Mouse (Mus musculus): ENCODE data around the gene Hist1h2bp.
A peak's percentile ranks its signal among the peaks of the same experiment; 100 is the strongest.
"Not testable (repeated sequence)": the region's sequence is repeated elsewhere in the genome, so short reads cannot be mapped to it uniquely, and the experiment has no call there.

Hist1h2bp gene

DNA sequence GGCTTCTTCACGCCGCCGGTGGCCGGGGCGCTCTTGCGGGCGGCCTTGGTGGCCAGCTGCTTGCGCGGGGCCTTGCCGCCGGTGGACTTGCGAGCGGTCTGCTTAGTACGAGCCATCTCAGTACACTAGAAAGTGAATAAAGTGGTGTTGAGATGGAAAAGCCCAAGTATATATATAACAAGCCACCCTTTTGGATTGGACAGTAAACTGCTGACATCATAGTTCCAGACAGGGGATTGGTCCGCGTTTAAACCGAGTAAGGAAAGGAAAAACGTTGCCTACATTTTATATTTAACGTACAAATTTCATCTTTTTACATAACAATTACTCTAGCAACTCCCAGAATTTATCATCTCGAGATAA lies 4.0 kb upstream of the Hist1h2bp start, which contains the start of gene Hist1h3i:
Gene Hist1h3i (minus strand): TSS at position 116 of the 363 bp plus-strand sequence.
- peak; percentile 13 to 28 for DNase-seq (ENCODE audit: low spot score in 2 of 2)

DNA sequence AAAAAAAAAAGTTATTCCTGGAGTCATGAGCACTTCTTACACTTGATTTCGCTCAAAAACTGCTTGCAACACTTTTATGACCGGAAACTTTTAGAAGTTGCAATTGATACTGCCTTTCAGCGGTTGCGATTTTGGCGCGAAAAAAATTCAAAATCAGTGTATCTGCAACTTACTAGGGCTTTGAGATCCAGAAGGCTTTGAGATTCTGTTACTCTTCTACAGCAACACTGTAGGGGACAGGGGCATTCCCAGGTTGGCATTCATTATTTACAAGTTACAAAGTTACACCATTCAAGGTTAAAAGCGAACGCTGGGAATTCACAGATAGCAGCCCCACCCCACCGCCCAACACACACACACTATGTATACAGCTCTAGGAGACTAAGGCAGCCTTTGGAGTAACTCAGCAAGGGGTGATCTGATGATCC lies 3.5 kb upstream of the Hist1h2bp start:
- peak in 1 of 2 experiments; percentile 1 for DNase-seq (ENCODE audit: low spot score in 2 of 2)

DNA sequence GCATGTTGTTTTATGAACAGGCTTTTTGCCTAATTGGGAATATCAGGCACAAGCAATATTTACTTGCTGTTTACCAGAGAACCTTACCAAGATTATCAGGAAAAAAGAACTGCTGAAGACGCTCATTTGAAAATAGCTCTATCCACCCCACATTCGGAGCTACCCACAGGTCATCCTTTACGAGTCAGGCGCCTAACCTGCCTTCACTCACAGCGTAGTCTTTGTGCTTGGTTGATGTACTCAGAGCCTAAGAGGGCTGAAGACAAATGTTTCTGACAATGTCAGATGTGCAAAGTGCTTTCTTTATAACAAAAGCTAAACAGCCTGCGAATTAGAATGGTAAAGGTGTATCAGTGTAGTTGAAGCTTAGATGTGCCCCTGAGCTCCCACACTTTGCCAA lies 3.0 kb upstream of the Hist1h2bp start:
- no peak for DNase-seq (ENCODE audit: low spot score in 2 of 2)

DNA sequence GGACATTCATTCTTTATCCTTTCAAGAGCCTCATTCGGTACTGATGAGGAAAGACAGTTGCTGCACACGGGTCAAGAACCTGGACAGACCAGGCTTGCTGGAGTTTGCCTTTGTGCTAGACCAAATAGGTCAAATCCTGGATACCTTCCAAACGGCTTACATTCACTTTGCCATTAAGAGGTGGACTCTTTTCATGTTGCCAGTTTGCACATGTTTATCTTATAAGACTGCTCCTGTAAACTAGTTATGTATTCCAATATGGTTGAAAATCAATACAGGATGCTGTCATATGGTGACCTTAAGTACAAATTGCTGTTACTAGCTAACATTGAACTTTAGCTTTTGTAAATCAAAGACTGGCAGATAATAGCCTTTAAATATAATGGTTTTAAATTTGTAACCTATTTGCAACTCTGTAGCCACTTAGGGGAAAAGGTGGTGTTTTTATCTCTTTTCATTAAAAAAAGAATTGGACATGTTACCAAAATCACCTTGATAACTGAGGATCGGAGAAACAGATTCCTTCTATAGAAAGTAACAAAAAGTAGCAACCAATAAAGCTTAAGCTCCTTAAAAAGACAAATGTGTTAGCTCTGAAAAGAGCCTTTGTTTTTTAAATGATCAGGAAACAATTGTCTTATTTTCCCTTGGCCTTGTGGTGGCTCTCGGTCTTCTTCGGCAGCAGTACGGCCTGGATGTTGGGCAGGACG lies 917 bp upstream of the Hist1h2bp start:
- no peak for DNase-seq (ENCODE audit: low spot score in 2 of 2)

DNA sequence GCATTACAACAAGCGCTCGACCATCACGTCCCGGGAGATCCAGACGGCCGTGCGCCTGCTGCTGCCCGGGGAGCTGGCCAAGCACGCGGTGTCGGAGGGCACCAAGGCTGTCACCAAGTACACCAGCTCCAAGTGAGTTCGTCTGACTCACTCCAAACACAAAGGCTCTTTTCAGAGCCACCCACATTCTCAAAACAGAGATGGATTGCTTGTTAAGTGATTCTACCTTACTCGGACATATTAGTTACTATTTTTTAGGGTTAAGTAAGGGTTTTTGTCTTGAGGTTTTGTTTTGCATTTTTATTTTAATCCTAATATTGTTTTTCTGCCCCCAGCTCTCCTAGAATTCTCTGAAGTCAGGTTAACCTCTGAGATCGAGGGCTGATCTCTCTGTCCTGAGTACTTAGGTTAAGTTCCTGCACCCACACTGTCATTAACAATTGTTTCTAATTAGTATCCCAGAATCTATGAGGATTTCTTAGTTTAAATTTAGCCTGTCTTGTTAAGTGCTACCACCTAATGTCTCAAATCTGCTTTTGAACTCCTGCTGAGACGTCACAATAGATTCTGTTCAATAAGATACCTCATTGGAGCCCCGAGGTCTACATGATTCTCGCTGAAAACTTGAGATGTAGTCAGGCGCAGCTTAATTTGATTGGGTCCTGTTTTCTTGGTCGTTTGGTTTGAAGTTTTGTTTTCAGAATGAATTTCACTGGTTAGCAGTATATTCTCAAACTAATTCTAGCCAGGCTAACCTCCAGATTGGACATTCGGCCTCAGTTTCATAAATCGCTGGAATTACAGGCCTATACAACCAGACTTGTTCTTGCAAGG lies 716 bp downstream of the Hist1h2bp start:
- DNase-seq (ENCODE audit: low spot score in 2 of 2), result no peak

DNA sequence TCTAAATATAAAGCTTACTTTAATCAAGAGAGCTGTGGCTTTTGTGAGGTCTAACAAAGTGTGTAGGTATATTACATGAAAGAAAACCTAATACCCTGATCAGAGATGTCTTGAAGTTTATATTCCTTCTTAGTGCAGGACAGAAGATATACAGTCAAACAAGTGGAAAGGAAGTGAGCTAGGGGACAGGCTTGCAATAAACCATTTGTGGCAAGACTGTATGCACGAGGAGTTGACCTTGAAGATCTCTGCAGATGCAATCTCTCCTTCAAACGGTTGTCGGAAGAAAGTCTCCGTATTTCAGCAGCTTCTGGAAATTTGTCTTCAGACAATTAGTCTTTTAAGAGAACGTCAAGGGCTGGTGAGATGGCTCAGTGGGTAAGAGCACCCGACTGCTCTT lies 2.7 kb downstream of the Hist1h2bp start:
- no peak for DNase-seq (ENCODE audit: low spot score in 2 of 2)

DNA sequence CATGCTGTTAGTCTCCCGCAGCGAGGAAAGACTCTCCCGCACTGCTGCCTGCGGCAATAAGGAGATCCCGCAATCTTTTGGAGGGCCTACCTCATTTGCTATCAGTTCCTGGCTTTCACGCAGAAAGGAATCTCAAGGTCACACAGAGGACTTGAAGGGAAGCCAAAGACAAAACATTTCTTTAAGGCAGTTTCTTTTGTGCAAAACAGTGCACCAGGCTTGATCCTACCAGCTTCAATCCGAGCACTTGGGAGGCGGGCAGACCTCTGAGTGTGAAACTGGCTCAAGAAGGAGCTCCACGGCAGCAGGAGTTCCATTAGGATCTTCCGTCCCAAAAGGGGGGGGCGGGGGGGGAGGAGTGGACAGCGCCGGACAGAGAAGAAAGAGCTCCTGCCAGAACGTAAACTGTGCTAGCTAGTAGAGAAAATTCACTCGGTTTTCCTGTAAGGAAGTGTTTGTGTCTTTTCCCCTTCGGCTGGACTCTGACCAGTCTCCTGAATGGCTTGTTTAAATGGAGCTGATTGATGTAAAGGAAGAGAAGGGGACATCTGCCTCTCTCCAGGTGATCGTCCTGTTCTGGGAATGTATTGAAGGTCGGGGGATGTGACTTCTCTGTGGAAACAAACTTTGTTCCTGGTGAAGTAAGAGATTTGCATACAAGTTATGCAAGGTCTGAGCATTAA lies 3.5 kb downstream of the Hist1h2bp start:
- DNase-seq (ENCODE audit: low spot score in 2 of 2), result no peak

DNA sequence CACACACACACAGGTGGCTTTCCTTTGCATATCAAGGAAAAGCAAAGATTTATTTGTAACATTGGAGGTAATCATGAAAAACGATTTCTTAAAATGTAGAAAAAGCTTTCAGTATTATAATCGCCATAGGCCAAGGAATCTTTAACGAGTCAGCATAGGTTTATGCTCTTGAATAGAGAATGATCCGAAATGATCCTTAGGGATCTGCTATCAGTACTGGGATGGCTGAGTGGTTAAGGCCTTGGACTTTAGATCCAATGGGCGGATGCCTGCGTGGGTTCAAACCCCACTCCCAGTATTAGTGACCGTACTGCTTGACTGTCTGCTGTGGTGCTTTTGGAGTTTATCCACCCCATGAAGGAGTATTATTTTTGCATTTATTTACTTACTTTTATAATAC lies 8.3 kb downstream of the Hist1h2bp start:
- DNase-seq (ENCODE audit: low spot score in 2 of 2), result no peak

DNA sequence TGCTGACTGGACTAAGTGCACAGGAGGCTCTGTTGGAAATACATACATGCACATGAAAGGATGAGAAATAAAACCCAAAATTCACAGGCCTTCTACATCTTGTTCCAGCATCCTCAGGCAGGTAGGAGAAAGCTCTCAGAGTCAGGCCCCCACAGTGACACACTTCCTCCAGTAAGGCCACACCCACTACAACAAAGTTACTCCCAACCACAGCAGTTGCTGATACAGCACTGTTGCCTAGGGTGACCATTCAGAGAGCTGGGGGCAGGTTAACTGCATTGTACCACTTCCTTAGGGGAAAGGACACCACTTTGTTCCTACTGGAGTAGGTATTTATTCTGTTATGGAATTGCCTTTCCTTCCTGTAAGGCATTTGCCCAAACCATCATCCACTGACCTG lies 9.9 kb downstream of the Hist1h2bp start:
- DNase-seq (ENCODE audit: low spot score in 2 of 2), result not testable (repeated sequence)

DNA sequence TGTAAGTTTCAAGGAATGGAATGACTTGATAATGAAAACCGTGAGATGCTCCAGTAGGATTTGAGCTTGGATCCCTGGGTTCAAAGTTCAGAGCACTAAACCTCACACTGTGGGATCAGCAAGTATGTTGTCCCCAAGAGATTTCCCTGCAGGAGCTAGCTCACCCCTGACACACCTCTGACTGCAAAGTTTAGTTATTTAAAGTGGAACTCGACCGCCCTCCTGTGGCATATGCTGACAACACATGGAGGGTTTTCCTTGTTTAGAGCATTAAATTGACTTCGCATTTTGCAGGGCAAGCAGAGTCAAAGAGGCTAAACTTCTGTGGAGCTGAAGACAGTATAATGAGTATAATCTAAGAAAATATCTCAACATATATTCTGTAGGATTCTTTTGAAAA lies 15.8 kb downstream of the Hist1h2bp start:
- DNase-seq (ENCODE audit: low spot score in 2 of 2), result not testable (repeated sequence)

DNA sequence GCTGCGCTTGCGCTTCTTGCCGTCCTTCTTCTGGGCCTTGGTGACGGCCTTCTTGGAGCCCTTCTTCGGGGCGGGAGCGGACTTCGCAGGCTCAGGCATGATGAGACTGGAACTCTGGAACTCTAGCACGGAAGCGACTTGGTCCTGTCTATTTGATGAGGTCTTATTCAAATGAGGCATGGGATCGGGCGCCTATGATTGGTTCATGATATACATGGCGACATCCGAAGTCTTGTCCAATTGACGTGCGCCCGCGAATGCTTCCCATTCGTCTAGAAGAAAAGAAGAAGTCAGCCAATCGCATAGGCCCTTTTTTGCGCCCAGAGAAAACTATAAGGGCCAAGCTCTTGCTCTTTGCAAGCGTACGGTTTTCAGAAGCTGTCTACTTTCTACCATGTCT lies 22.8 kb downstream of the Hist1h2bp start, which contains the start of the genes Hist1h2bq and Hist1h2ao:
Gene Hist1h2bq (minus strand): TSS at position 125 of the 400 bp plus-strand sequence.
Gene Hist1h2ao (plus strand): TSS at position 393 of the 400 bp plus-strand sequence.
- not testable (repeated sequence) for DNase-seq (ENCODE audit: low spot score in 2 of 2)

DNA sequence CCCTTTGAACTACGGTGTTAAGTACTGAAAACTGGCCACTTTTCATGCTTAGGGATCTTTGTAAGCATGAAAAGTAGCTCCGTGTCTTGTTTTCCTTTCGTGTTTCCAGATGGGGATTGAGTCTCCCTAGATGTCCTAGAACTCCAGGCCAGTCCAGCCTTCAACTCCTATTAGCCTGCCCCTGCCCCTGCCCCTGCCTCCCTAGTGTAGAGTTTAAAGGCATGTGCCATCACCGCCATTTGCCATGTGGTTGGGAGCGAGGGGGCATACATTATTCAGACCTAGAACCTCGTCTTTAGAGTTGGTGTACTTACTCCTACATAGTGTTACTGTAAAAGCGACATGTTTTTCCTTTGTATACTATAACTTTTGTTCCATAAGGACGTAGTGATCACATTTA lies 23.8 kb downstream of the Hist1h2bp start:
- not testable (repeated sequence) for DNase-seq (ENCODE audit: low spot score in 2 of 2)

DNA sequence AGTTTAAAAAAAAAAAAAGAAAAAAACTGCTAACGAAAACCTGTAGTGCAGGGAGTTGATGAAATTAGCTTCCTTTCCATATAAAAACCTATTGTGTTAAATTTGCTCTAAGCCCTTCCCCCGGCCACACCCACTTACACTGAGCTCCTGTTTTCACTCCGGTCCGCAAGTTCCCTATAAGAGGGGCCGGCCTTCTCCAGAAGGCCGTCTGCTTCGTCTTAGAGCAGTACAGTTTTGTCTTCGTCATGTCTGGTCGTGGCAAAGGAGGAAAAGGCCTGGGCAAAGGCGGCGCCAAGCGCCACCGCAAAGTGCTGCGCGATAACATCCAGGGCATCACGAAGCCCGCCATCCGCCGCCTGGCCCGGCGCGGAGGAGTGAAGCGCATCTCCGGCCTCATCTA lies 24.3 kb downstream of the Hist1h2bp start, which contains the start of gene Hist1h4m:
Gene Hist1h4m (plus strand): TSS at position 208 of the 400 bp plus-strand sequence.
- DNase-seq (ENCODE audit: low spot score in 2 of 2), result peak in 1 of 2 experiments; percentile 44

DNA sequence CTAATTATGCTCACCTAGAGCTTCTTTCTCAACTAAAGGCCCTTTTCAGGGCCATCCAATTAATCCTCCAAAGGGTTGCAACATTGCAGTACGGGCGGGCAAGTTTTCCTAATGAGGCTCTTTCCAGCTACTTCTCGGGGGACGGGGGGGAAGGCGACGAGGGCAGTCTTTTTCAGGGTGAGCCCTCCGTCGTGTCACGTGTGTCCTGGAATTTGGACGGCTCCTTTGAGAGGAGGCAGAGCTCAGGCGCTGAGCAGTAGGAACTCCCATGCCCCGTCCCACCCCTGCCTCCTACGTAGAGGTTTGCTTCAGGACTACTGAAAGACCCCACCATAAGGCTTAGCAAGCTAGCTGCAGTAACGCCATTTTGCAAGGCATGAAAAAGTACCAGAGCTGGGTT lies 24.8 kb downstream of the Hist1h2bp start:
- DNase-seq (ENCODE audit: low spot score in 2 of 2), result not testable (repeated sequence)

DNA sequence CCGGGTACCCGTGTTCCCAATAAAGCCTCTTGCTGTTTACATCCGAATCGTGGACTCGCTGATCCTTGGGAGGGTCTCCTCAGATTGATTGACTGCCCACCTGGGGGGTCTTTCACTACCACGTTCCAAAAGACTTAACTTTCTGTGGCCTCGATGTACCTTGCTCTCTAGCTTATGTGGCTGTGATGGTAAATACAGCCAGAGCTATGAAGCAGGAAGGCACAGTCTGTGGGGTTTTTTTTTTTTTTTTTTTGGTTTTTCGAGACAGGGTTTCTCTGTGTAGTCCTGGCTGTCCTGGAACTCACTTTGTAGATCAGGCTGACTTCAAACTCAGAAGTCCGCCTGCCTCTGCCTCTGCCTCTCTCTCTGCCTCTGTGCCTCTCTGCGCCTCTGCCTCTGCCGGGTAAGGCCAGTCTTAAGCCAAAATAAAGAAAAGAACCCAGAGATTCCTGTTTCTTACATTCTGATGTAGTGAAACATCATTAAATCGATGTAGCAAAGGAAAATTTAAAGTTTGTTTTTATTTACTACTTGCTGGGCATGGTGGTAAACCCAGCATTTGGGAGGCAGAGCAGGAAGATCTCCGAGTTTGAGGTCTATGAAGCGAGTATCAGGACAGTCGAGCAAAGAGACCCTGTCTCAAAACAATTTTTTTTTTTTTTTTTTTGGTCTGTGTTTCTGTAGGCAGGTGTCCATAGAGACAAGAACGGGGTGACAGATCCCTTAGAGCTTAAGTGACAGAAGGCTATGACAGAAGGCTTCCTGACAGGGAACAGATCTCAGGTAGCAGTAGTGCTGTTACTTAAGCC lies 33.0 kb downstream of the Hist1h2bp start:
- not testable (repeated sequence) for DNase-seq (ENCODE audit: low spot score in 2 of 2)

DNA sequence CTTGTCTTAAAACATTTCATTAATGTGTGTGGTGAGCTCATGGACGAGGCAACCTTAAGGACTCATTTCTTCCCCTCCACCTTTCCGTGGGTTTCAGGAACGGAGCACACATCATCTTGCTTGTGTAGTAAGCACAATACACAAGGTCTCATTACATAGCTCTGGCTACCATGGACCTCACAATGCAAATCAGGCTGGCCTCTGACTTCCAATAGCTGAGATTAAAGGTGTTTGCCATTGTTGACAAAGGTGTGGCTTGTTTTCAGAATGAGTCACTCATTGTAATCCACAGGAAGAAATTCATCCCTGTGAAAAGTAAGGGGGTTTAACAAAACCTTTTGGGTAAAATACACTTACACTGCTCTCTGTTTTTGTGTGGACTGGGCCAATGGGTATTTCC lies 41.2 kb downstream of the Hist1h2bp start:
- DNase-seq (ENCODE audit: low spot score in 2 of 2), result no peak

DNA sequence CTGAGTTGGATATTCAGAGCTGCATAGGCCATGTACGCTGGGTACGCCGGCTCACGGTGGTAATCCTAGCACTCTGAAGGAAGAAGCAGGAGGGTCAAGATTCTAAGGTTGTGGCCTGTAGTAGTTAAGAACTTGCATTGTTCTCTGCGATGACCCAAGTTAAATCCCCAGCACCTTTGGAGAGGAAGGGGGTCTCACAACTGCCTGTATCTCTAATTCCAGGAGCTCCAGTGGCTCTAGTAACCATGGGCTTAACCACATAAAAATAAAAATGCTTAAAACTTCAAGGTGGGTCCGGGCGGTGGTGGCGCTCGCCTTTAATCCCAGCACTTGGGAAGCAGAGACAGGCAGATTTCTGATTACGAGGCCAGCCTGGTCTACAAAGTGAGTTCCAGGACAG lies 43.1 kb downstream of the Hist1h2bp start:
- no peak for DNase-seq (ENCODE audit: low spot score in 2 of 2)

DNA sequence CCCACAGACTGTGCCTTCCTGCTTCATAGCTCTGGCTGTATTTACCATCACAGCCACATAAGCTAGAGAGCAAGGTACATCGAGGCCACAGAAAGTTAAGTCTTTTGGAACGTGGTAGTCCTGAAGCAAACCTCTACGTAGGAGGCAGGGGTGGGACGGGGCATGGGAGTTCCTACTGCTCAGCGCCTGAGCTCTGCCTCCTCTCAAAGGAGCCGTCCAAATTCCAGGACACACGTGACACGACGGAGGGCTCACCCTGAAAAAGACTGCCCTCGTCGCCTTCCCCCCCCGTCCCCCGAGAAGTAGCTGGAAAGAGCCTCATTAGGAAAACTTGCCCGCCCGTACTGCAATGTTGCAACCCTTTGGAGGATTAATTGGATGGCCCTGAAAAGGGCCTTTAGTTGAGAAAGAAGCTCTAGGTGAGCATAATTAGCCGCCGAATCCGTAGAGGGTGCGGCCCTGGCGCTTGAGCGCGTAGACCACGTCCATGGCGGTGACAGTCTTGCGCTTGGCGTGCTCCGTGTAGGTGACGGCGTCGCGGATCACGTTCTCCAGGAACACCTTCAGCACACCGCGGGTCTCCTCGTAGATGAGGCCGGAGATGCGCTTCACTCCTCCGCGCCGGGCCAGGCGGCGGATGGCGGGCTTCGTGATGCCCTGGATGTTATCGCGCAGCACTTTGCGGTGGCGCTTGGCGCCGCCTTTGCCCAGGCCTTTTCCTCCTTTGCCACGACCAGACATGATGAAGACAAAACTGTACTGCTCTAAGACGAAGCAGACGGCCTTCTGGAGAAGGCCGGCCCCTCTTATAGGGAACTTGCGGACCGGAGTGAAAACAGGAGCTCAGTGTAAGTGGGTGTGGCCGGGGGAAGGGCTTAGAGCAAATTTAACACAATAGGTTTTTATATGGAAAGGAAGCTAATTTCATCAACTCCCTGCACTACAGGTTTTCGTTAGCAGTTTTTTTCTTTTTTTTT lies 44.4 kb downstream of the Hist1h2bp start, which contains the start of gene Hist1h4n:
Gene Hist1h4n (minus strand): TSS at position 779 of the 977 bp plus-strand sequence.
- DNase-seq (ENCODE audit: low spot score in 2 of 2), result peak; percentile 23 to 31

DNA sequence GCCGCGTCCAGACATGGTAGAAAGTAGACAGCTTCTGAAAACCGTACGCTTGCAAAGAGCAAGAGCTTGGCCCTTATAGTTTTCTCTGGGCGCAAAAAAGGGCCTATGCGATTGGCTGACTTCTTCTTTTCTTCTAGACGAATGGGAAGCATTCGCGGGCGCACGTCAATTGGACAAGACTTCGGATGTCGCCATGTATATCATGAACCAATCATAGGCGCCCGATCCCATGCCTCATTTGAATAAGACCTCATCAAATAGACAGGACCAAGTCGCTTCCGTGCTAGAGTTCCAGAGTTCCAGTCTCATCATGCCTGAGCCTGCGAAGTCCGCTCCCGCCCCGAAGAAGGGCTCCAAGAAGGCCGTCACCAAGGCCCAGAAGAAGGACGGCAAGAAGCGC lies 46.2 kb downstream of the Hist1h2bp start, which contains the start of the genes Hist1h2ap and Hist1h2br:
Gene Hist1h2ap (minus strand): TSS at position 47 of the 400 bp plus-strand sequence.
Gene Hist1h2br (plus strand): TSS at position 283 of the 400 bp plus-strand sequence.
- not testable (repeated sequence) for DNase-seq (ENCODE audit: low spot score in 2 of 2)

Data from urinary bladder, postnatal 36 days (tissue).